Mouse (Mus musculus) brain, adult 2 months (tissue): ENCODE results near the gene 4930469K13Rik.
"Not testable (repeated sequence)": the region's sequence is repeated elsewhere in the genome, so short reads cannot be mapped to it uniquely, and the experiment has no call there.

Experiments
- DNase-seq: peaks from one replicate; pipeline ENCODE4 v3.0.0; 2011; ENCODE audit warnings: low read depth, low spot score

Gene 4930469K13Rik

GRCm38 (mm10) chr11:34098422-34098821 lies at the start of gene 4930469K13Rik:
4930469K13Rik (minus strand) TSS chr11:34098554.
- DNase-seq = peak; percentile 50

- peak; percentile 23 for DNase-seq
Observed at GRCm38 (mm10) chr11:34146934-34147333, 48.6 kb upstream of the 4930469K13Rik start.

GRCm38 (mm10) chr11:34144421-34144820 lies 46.1 kb upstream of the 4930469K13Rik start:
- DNase-seq = peak; percentile 80

- no peak for DNase-seq
Observed at GRCm38 (mm10) chr11:34143984-34144383, 45.6 kb upstream of the 4930469K13Rik start.

GRCm38 (mm10) chr11:34139296-34139695 lies 40.9 kb upstream of the 4930469K13Rik start:
- peak; percentile 10 for DNase-seq

- DNase-seq = no peak
Observed at GRCm38 (mm10) chr11:34128412-34128811, 30.1 kb upstream of the 4930469K13Rik start.

- DNase-seq = not testable (repeated sequence)
Observed at GRCm38 (mm10) chr11:34125727-34126126, 27.4 kb upstream of the 4930469K13Rik start.

- DNase-seq = no peak
Observed at GRCm38 (mm10) chr11:34124852-34125251, 26.5 kb upstream of the 4930469K13Rik start.

GRCm38 (mm10) chr11:34123147-34123546 lies 24.8 kb upstream of the 4930469K13Rik start:
- DNase-seq = peak; percentile 80

- peak; percentile 58 for DNase-seq
Observed at GRCm38 (mm10) chr11:34118319-34118718, 20.0 kb upstream of the 4930469K13Rik start.

- DNase-seq = no peak
Observed at GRCm38 (mm10) chr11:34117581-34117980, 19.2 kb upstream of the 4930469K13Rik start.

- no peak for DNase-seq
Observed at GRCm38 (mm10) chr11:34116572-34117135, 18.3 kb upstream of the 4930469K13Rik start.

- DNase-seq = no peak
Observed at GRCm38 (mm10) chr11:34113760-34114159, 15.4 kb upstream of the 4930469K13Rik start.

- peak; percentile 64 for DNase-seq
Observed at GRCm38 (mm10) chr11:34112781-34113380, 14.5 kb upstream of the 4930469K13Rik start.

- no peak for DNase-seq
Observed at GRCm38 (mm10) chr11:34111940-34112339, 13.6 kb upstream of the 4930469K13Rik start.

GRCm38 (mm10) chr11:34109260-34109659 lies 10.9 kb upstream of the 4930469K13Rik start:
- DNase-seq = no peak

GRCm38 (mm10) chr11:34104919-34105318 lies 6.6 kb upstream of the 4930469K13Rik start:
- peak; percentile 13 for DNase-seq

GRCm38 (mm10) chr11:34101827-34102226 lies 3.5 kb upstream of the 4930469K13Rik start:
- DNase-seq = no peak

GRCm38 (mm10) chr11:34087064-34087463 lies 11.3 kb downstream of the 4930469K13Rik start:
- DNase-seq = no peak

- peak; percentile 12 for DNase-seq
Observed at GRCm38 (mm10) chr11:34086164-34086751, 12.1 kb downstream of the 4930469K13Rik start.

- DNase-seq = no peak
Observed at GRCm38 (mm10) chr11:34084639-34085038, 13.7 kb downstream of the 4930469K13Rik start.

- peak; percentile 9 for DNase-seq
Observed at GRCm38 (mm10) chr11:34083795-34084194, 14.6 kb downstream of the 4930469K13Rik start.
